Mouse (Mus musculus) layer of hippocampus, adult 2 months (tissue): ENCODE measurements around the gene Anxa4. TPM values are rescaled to one million over a fixed set of nuclear protein-coding genes. Genes with fewer than 3 reads are reported as not detected.
A peak's percentile ranks its signal among the peaks of the same experiment; 100 is the strongest.

Experiments
- DNase-seq, 2 experiments: peaks; one replicate each; pipeline ENCODE4 v3.0.0; 2022; ENCODE audit warnings: low spot score in 2 of 2
- H3K27ac ChIP-seq: fragments of 200-600 bp; 2 replicates; pipeline ENCODE4 v1.8.1; 2022
- H3K4me3 ChIP-seq: fragments of 200-600 bp; 2 replicates; pipeline ENCODE4 v1.8.1; 2022; ENCODE audit warnings: mild to moderate bottlenecking
- CTCF ChIP-seq: fragments of 200-600 bp; conservative IDR thresholded peaks from 2 replicates; pipeline ENCODE4 v1.8.1; 2022; ENCODE audit warnings: antibody characterized with exemption, mild to moderate bottlenecking, moderate library complexity
- total RNA-seq, 2 experiments: library from RNA; stranded (reverse); gene quantifications; 2 replicates each; pipeline ENCODE4 v1.2.3; 2021

Anxa4 gene
- total RNA-seq, 2 experiments from 2014 or later: 4.6 to 4.8 TPM

GRCm38 (mm10) chr6:86788242-86788641, 5.1 kb downstream of the Anxa4 start:
- no peak overlapping the region for H3K4me3 ChIP-seq
- no peak for DNase-seq
- no peak overlapping the region for H3K27ac ChIP-seq
- TF ChIP-seq CTCF: no peak

- H3K27ac ChIP-seq: no peak overlapping the region
- no peak overlapping the region for H3K4me3 ChIP-seq
- no peak for TF ChIP-seq CTCF
- DNase-seq: no peak
Observed at GRCm38 (mm10) chr6:86786545-86786944, 6.8 kb downstream of the Anxa4 start.

- TF ChIP-seq CTCF: no peak
- DNase-seq: no peak
- no peak overlapping the region for H3K4me3 ChIP-seq
- H3K27ac ChIP-seq: no peak overlapping the region
Observed at GRCm38 (mm10) chr6:86784739-86785138, 8.6 kb downstream of the Anxa4 start.

- no peak overlapping the region for H3K27ac ChIP-seq
- TF ChIP-seq CTCF: no peak
- DNase-seq: no peak
- no peak overlapping the region for H3K4me3 ChIP-seq
Observed at GRCm38 (mm10) chr6:86782342-86782741, 11.0 kb downstream of the Anxa4 start.

- no peak overlapping the region for H3K4me3 ChIP-seq
- TF ChIP-seq CTCF: no peak
- DNase-seq: no peak
- H3K27ac ChIP-seq: no peak overlapping the region
Observed at GRCm38 (mm10) chr6:86781361-86781957, 11.9 kb downstream of the Anxa4 start.

- no peak for TF ChIP-seq CTCF
- DNase-seq: no peak
- H3K27ac ChIP-seq: peak overlapping the region; percentile 8; the same call in 1 of the 2 replicates
- no peak overlapping the region for H3K4me3 ChIP-seq
Observed at GRCm38 (mm10) chr6:86778910-86779594, 14.3 kb downstream of the Anxa4 start.

- peak overlapping the region; percentile 69 for H3K27ac ChIP-seq
- TF ChIP-seq CTCF: no peak
- no peak for DNase-seq
Observed at GRCm38 (mm10) chr6:86777181-86777580, 16.2 kb downstream of the Anxa4 start.

GRCm38 (mm10) chr6:86776706-86777071, 16.7 kb downstream of the Anxa4 start:
- DNase-seq: no peak
- Histone ChIP-seq H3K27ac (peak overlapping the region; percentile 69), H3K4me3 (no peak overlapping the region)
- TF ChIP-seq CTCF: peak; percentile 30; the same call in 1 of the 2 replicates

More at GRCm38 (mm10) chr6:86777181-86777580, 16.2 kb downstream of the Anxa4 start:
- no peak overlapping the region for H3K4me3 ChIP-seq

GRCm38 (mm10) chr6:86776001-86776705, 17.2 kb downstream of the Anxa4 start:
- peak in 1 of 2 experiments; percentile 16 for DNase-seq
- Histone ChIP-seq H3K27ac (peak overlapping the region; percentile 69), H3K4me3 (no peak overlapping the region)
- TF ChIP-seq CTCF: no peak

- Histone ChIP-seq H3K4me3 (no peak overlapping the region), H3K27ac (no peak overlapping the region)
- DNase-seq: no peak
- no peak for TF ChIP-seq CTCF
Observed at GRCm38 (mm10) chr6:86774937-86775336, 18.4 kb downstream of the Anxa4 start.

- Histone ChIP-seq H3K27ac (no peak overlapping the region), H3K4me3 (no peak overlapping the region)
- TF ChIP-seq CTCF: 0 out of 2 replicates have a peak, but pooled peaks have one; percentile 10
- DNase-seq: no peak
Observed at GRCm38 (mm10) chr6:86773830-86774229, 19.6 kb downstream of the Anxa4 start.

- no peak overlapping the region for H3K4me3 ChIP-seq
- no peak for DNase-seq
- no peak for TF ChIP-seq CTCF
- no peak overlapping the region for H3K27ac ChIP-seq
Observed at GRCm38 (mm10) chr6:86772631-86773030, 20.8 kb downstream of the Anxa4 start.

GRCm38 (mm10) chr6:86768938-86769337, 24.4 kb downstream of the Anxa4 start:
- Histone ChIP-seq H3K27ac (no peak overlapping the region), H3K4me3 (no peak overlapping the region)
- no peak for TF ChIP-seq CTCF
- no peak for DNase-seq
